Mouse (Mus musculus) heart, postnatal 0 days (tissue): ENCODE data around the gene Exoc3l2. TPM values are rescaled to one million over a fixed set of nuclear protein-coding genes. Genes with fewer than 3 reads are reported as not detected.

Source experiments
- ATAC-seq: fragments of 200-750 bp; cut with Nextera tagmentation; 2 replicates; pipeline ENCODE4 v1.8.0; 2017; ENCODE audit warnings: low read depth, moderate number of reproducible peaks, moderate library complexity; ENCODE audit not compliant: insufficient read depth
- DNase-seq: peaks from one replicate; pipeline ENCODE4 v3.0.0-alpha.2; 2016; ENCODE audit warnings: low spot score
- H3K27ac ChIP-seq: fragments of 300-500 bp; sonication (generic); 2 replicates; pipeline ENCODE4 v1.5.1; 2014; ENCODE audit warnings: low read depth, mild to moderate bottlenecking
- H3K27me3 ChIP-seq: fragments of 300-500 bp; sonication (generic); 2 replicates; pipeline ENCODE4 v1.6.1; 2014; ENCODE audit warnings: low read length, mixed read lengths; ENCODE audit not compliant: control insufficient read depth, insufficient read depth
- H3K36me3 ChIP-seq: fragments of 300-500 bp; sonication (generic); replicated peaks from 2 replicates; pipeline ENCODE4 v1.6.1; 2014; ENCODE audit warnings: low read length, mixed read lengths; ENCODE audit not compliant: control insufficient read depth, insufficient read depth
- H3K4me1 ChIP-seq: fragments of 300-500 bp; sonication (generic); 2 replicates; pipeline ENCODE4 v1.6.1; 2014; ENCODE audit warnings: antibody characterized with exemption; ENCODE audit not compliant: control insufficient read depth, insufficient read depth
- H3K4me2 ChIP-seq: fragments of 300-500 bp; sonication (generic); 2 replicates; pipeline ENCODE4 v1.6.1; 2014; ENCODE audit warnings: low read depth, mild to moderate bottlenecking, low read length, moderate library complexity
- H3K4me3 ChIP-seq: fragments of 300-500 bp; sonication (generic); 2 replicates; pipeline ENCODE4 v1.5.1; 2014; ENCODE audit warnings: low read depth, low read length
- H3K9ac ChIP-seq: fragments of 300-500 bp; sonication (generic); replicated peaks from 2 replicates; pipeline ENCODE4 v1.6.1; 2014; ENCODE audit warnings: low read depth, low read length, mixed read lengths
- H3K9me3 ChIP-seq: fragments of 300-500 bp; sonication (generic); replicated peaks from 2 replicates; pipeline ENCODE4 v1.6.1; 2016; ENCODE audit warnings: low read length; ENCODE audit not compliant: control insufficient read depth
- CTCF ChIP-seq: IDR thresholded peaks from 2 replicates; pipeline ENCODE4 v1.5.1; 2016; ENCODE audit warnings: antibody characterized with exemption, control low read depth, low read depth
- EP300 ChIP-seq: IDR thresholded peaks from 2 replicates; pipeline ENCODE4 v1.6.1; 2016; ENCODE audit warnings: antibody characterized with exemption, low read depth
- WGBS: fragments of 180-500 bp; shearing (Covaris S2); extraction: QIAGEN DNeasy Blood & Tissue Kit; methylation state at CpG from one replicate; pipeline ENCODE4 v1.1.7; 2014; 5-methylcytosine and 5-hydroxymethylcytosine counted together
- polyA plus RNA-seq: library from polyadenylated mRNA; unstranded; fragments of >200 nt; fragmentation: Nextera tagmentation; extraction: Ambion mirVana; gene quantifications from 2 replicates; pipeline ENCODE4 v1.2.1, GENCODE M21; 2015
- total RNA-seq: library from RNA; depleted of rRNA; stranded (reverse); fragments of >200 nt; gene quantifications from 2 replicates; pipeline ENCODE4 v1.2.3, GENCODE M21; 2014; ENCODE audit warnings: low replicate concordance; rRNA removed

The Exoc3l2 gene
- total and polyA plus RNA-seq, 2 experiments from 2014 or later = 0.49 to 1.9 TPM

GRCm38 (mm10) chr7:19542155-19542691, 79.1 kb downstream of the Exoc3l2 start:
- 52% methylated on average over 8 of the region's 8 CpGs for WGBS
- no peaks in the 10 kb centered on the region for H3K9me3 ChIP-seq
- no peaks in the 10 kb centered on the region for H3K36me3 ChIP-seq
- TF ChIP-seq EP300 (no peak), CTCF (no peak)
- H3K9ac ChIP-seq = no peak overlapping the region
- H3K4me1 ChIP-seq = peaks cover 37% of the 10 kb centered on the region
- H3K4me2 ChIP-seq = no peak overlapping the region
- peak overlapping the region; percentile 59 for H3K27ac ChIP-seq
- no peak overlapping the region for H3K4me3 ChIP-seq
- DNase-seq = peak; percentile 47
- ATAC-seq = peak; percentile 79
- H3K27me3 ChIP-seq = no peaks in the 10 kb centered on the region

- Histone ChIP-seq H3K9me3 (no peaks in the 10 kb centered on the region), H3K27ac (no peak overlapping the region), H3K4me1 (peaks cover 37% of the 10 kb centered on the region), H3K27me3 (no peaks in the 10 kb centered on the region), H3K9ac (no peak overlapping the region), H3K4me2 (no peak overlapping the region), H3K36me3 (no peaks in the 10 kb centered on the region), H3K4me3 (no peak overlapping the region)
- whole genome bisulfite sequencing = 38% methylated on average over 6 of the region's 6 CpGs
- TF ChIP-seq CTCF = peak; percentile 52
- TF ChIP-seq EP300 = peak; percentile 54; the same call in 1 of the 2 replicates
- no peak for ATAC-seq
- no peak for DNase-seq
Observed at GRCm38 (mm10) chr7:19543584-19543983, 80.5 kb downstream of the Exoc3l2 start.

DNA sequence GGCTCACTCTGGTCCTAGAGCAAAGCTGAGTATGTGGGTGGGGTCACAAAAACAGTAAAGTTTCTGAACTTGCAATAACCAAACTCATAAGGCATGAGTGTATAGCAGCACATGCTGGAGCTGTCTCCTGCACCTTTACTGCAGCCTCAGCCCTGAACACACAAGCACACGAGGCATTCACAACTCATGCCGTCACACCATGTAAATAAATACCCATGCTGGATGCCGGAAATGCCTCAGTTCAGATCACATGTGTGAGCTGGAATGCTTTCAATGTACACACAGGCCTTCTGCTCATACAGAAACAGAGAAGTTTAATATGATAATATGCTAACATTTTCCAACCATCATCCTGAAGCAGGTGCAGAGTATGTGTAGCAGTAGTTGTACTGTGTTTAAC, 82.9 kb downstream of the Exoc3l2 start:
- Histone ChIP-seq H3K4me3 (no peak overlapping the region), H3K36me3 (no peaks in the 10 kb centered on the region), H3K27me3 (no peaks in the 10 kb centered on the region), H3K27ac (no peak overlapping the region), H3K4me2 (no peak overlapping the region), H3K4me1 (peaks cover 32% of the 10 kb centered on the region), H3K9ac (no peak overlapping the region), H3K9me3 (no peaks in the 10 kb centered on the region)
- ATAC-seq = peak; percentile 48; the same call in 1 of the 2 replicates
- DNase-seq = peak; percentile 36
- no peak for TF ChIP-seq EP300
- TF ChIP-seq CTCF = no peak
- WGBS = 18% methylated on average over 3 of the region's 3 CpGs

Other genes starting within 250 kb of the Exoc3l2 start
- 52.9 and 56.4 TPM in 2 replicates for gene Opa3, start 235.0 kb upstream of the Exoc3l2 start, total RNA-seq
- gene Opa3, start 235.0 kb upstream of the Exoc3l2 start, polyA plus RNA-seq = 37.6 and 40.5 TPM in 2 replicates
- 115 and 127 TPM in 2 replicates for gene Vasp, start 191.5 kb upstream of the Exoc3l2 start, total RNA-seq
- 67.7 and 72.2 TPM in 2 replicates for gene Vasp, start 191.5 kb upstream of the Exoc3l2 start, polyA plus RNA-seq
- gene Ppm1n, start 183.3 kb upstream of the Exoc3l2 start, total RNA-seq = not detected in 2 replicates
- gene Ppm1n, start 183.3 kb upstream of the Exoc3l2 start, polyA plus RNA-seq = 0.47 and 0.56 TPM in 2 replicates
- gene Rtn2, start 180.7 kb upstream of the Exoc3l2 start, total RNA-seq = 80.7 and 108 TPM in 2 replicates
- gene Rtn2, start 180.7 kb upstream of the Exoc3l2 start, polyA plus RNA-seq = 51.7 and 53.6 TPM in 2 replicates
- gene Fosb, start 153.3 kb upstream of the Exoc3l2 start, total RNA-seq = 0.39 and 0.80 TPM in 2 replicates
- 0.05 and 0.10 TPM in 2 replicates for gene Fosb, start 153.3 kb upstream of the Exoc3l2 start, polyA plus RNA-seq
- gene Ercc1, start 118.6 kb upstream of the Exoc3l2 start, total RNA-seq = 26.2 and 40.5 TPM in 2 replicates
- 55.2 and 61.0 TPM in 2 replicates for gene Ercc1, start 118.6 kb upstream of the Exoc3l2 start, polyA plus RNA-seq
- gene Cd3eap, start 103.8 kb upstream of the Exoc3l2 start, total RNA-seq = 1.9 and 3.2 TPM in 2 replicates
- 11.1 and 11.7 TPM in 2 replicates for gene Cd3eap, start 103.8 kb upstream of the Exoc3l2 start, polyA plus RNA-seq
- gene Ppp1r13l, start 103.6 kb upstream of the Exoc3l2 start, total RNA-seq = 11.8 and 13.5 TPM in 2 replicates
- 12.0 and 14.0 TPM in 2 replicates for gene Ppp1r13l, start 103.6 kb upstream of the Exoc3l2 start, polyA plus RNA-seq
- 20.4 and 30.8 TPM in 2 replicates for gene Ercc2, start 81.3 kb upstream of the Exoc3l2 start, total RNA-seq
- gene Ercc2, start 81.3 kb upstream of the Exoc3l2 start, polyA plus RNA-seq = 4.9 and 6.0 TPM in 2 replicates
- 0.31 TPM in 1 of 2 replicates, not detected in the other for gene Klc3, start 59.2 kb upstream of the Exoc3l2 start, total RNA-seq
- gene Klc3, start 59.2 kb upstream of the Exoc3l2 start, polyA plus RNA-seq = 0.72 and 0.99 TPM in 2 replicates
- 4,715 and 5,632 TPM in 2 replicates for gene Ckm, start 58.6 kb upstream of the Exoc3l2 start, total RNA-seq
- gene Ckm, start 58.6 kb upstream of the Exoc3l2 start, polyA plus RNA-seq = 4,516 and 4,665 TPM in 2 replicates
- gene Mark4, start 4.5 kb upstream of the Exoc3l2 start, total RNA-seq = 16.0 and 26.4 TPM in 2 replicates
- gene Mark4, start 4.5 kb upstream of the Exoc3l2 start, polyA plus RNA-seq = 5.5 and 5.6 TPM in 2 replicates
- gene Bloc1s3, start 45.0 kb downstream of the Exoc3l2 start, total RNA-seq = 9.3 and 11.9 TPM in 2 replicates
- gene Bloc1s3, start 45.0 kb downstream of the Exoc3l2 start, polyA plus RNA-seq = 1.2 TPM in 2 replicates
- 65.1 and 84.9 TPM in 2 replicates for gene Trappc6a, start 45.1 kb downstream of the Exoc3l2 start, total RNA-seq
- 79.5 and 83.3 TPM in 2 replicates for gene Trappc6a, start 45.1 kb downstream of the Exoc3l2 start, polyA plus RNA-seq
- not detected in 2 replicates for gene Nkpd1, start 54.5 kb downstream of the Exoc3l2 start, total RNA-seq
- gene Nkpd1, start 54.5 kb downstream of the Exoc3l2 start, polyA plus RNA-seq = not detected in 2 replicates
- 40.6 and 53.3 TPM in 2 replicates for gene Ppp1r37, start 99.7 kb downstream of the Exoc3l2 start, total RNA-seq
- gene Ppp1r37, start 99.7 kb downstream of the Exoc3l2 start, polyA plus RNA-seq = 11.4 and 12.6 TPM in 2 replicates
- 0.12 and 3.6 TPM in 2 replicates for gene Zfp296, start 114.0 kb downstream of the Exoc3l2 start, total RNA-seq
- gene Zfp296, start 114.0 kb downstream of the Exoc3l2 start, polyA plus RNA-seq = 0.12 and 0.15 TPM in 2 replicates
- 63.2 and 67.3 TPM in 2 replicates for gene Gemin7, start 114.3 kb downstream of the Exoc3l2 start, total RNA-seq
- 114 and 115 TPM in 2 replicates for gene Gemin7, start 114.3 kb downstream of the Exoc3l2 start, polyA plus RNA-seq
- gene Clasrp, start 141.2 kb downstream of the Exoc3l2 start, total RNA-seq = 18.9 and 75.2 TPM in 2 replicates
- 13.4 and 17.5 TPM in 2 replicates for gene Clasrp, start 141.2 kb downstream of the Exoc3l2 start, polyA plus RNA-seq
- gene Relb, start 166.1 kb downstream of the Exoc3l2 start, total RNA-seq = 9.0 and 11.7 TPM in 2 replicates
- gene Relb, start 166.1 kb downstream of the Exoc3l2 start, polyA plus RNA-seq = 6.5 and 7.2 TPM in 2 replicates
- gene Clptm1, start 201.7 kb downstream of the Exoc3l2 start, total RNA-seq = 97.9 and 128 TPM in 2 replicates
- gene Clptm1, start 201.7 kb downstream of the Exoc3l2 start, polyA plus RNA-seq = 68.5 and 71.5 TPM in 2 replicates
- not detected in 2 replicates for gene Apoc2, start 214.6 kb downstream of the Exoc3l2 start, total RNA-seq
- gene Apoc2, start 214.6 kb downstream of the Exoc3l2 start, polyA plus RNA-seq = 0.22 and 0.78 TPM in 2 replicates
- gene Gm44805, start 218.1 kb downstream of the Exoc3l2 start, total RNA-seq = 0.31 TPM in 1 of 2 replicates, not detected in the other
- not detected in 2 replicates for gene Gm44805, start 218.1 kb downstream of the Exoc3l2 start, polyA plus RNA-seq
- not detected in 2 replicates for gene Apoc4, start 218.1 kb downstream of the Exoc3l2 start, total RNA-seq
- gene Apoc4, start 218.1 kb downstream of the Exoc3l2 start, polyA plus RNA-seq = 0.18 TPM in 2 replicates
- gene Apoc1, start 229.3 kb downstream of the Exoc3l2 start, total RNA-seq = not detected in 2 replicates
- 8.2 and 10.8 TPM in 2 replicates for gene Apoc1, start 229.3 kb downstream of the Exoc3l2 start, polyA plus RNA-seq
- 369 and 373 TPM in 2 replicates for gene Apoe, start 235.9 kb downstream of the Exoc3l2 start, total RNA-seq
- gene Apoe, start 235.9 kb downstream of the Exoc3l2 start, polyA plus RNA-seq = 471 and 552 TPM in 2 replicates